Comparison of ENCODE assay signal across 13 mouse cellular contexts in the genomic region with DNA sequence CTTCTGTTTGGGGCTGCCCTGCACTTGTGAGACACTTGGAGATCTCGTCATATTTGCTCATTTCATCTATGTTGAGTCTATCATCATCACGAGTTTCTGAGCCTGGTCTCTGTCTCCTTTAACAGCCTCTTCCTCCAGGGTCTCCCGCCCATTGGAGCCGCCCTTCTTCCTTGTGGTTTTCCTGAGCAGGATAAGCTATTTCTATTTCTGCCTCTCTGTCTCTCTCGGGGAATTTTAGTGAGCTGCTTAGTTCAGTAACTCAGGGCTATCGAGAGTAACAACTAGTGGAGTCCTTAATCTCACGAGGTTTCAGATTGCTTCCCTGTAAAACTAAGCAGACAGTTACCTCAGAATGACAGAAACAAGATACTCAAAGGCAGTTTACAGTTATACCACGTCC. TPM values are rescaled to one million over a fixed set of nuclear protein-coding genes. Genes with fewer than 3 reads are reported as not detected.
DNase-seq lines count a peak whose midpoint lies in the region; ATAC-seq lines count a peak whose summit lies in the region.
"Had no signal": no experiment of that assay in that cellular context is flagged by ENCODE, and none has a peak within 500 bp of the region (broad histone marks: within the 10 kb centered on the region; RNA-seq: fewer than 3 reads in every experiment).

No protein-coding gene starts in this region.

- no peak overlapping the region for H3K4me3 ChIP-seq in hindbrain, embryonic 15.5 days
- H3K4me3 ChIP-seq in hindbrain, embryonic 12.5 days, result no peak overlapping the region
- no peak overlapping the region for H3K4me3 ChIP-seq in embryonic facial prominence, embryonic 10.5 days
- no peak overlapping the region for H3K4me3 ChIP-seq in liver, embryonic 13.5 days (replicated peaks)

- H3K27ac ChIP-seq in hindbrain, embryonic 15.5 days (replicated peaks), result no peak overlapping the region
- no peak overlapping the region for H3K27ac ChIP-seq in hindbrain, embryonic 12.5 days
- H3K27ac ChIP-seq in embryonic facial prominence, embryonic 10.5 days (replicated peaks), result peak overlapping the region; percentile 70
- H3K27ac ChIP-seq in liver, embryonic 13.5 days, result no peak overlapping the region
- H3K27ac ChIP-seq: midbrain, embryonic 12.5 days had no signal

- H3K4me2 ChIP-seq in hindbrain, embryonic 15.5 days, result peak overlapping the region; percentile 42; the same call in 1 of the 2 replicates
- no peak overlapping the region for H3K4me2 ChIP-seq in hindbrain, embryonic 12.5 days (replicated peaks)
- H3K4me2 ChIP-seq in liver, embryonic 13.5 days, result peak overlapping the region; percentile 15; the same call in 1 of the 2 replicates

- ATAC-seq in hindbrain, embryonic 15.5 days (ENCODE audit: low FRiP score, low read depth), result no peak
- no peak for ATAC-seq in hindbrain, embryonic 12.5 days (ENCODE audit: low FRiP score)
- ATAC-seq in liver, embryonic 13.5 days (ENCODE audit: low read depth), result no peak

- 29% methylated on average over 8 of the region's 8 CpGs for WGBS in hindbrain, embryonic 15.5 days
- WGBS in hindbrain, embryonic 12.5 days, result 34% methylated on average over 8 of the region's 8 CpGs
- WGBS in embryonic facial prominence, embryonic 10.5 days, result 17% methylated on average over 8 of the region's 8 CpGs
- WGBS in liver, embryonic 13.5 days (ENCODE audit: insufficient replicate concordance), result 7% methylated on average over 8 of the region's 8 CpGs

- no peaks in the 10 kb centered on the region for H3K9me3 ChIP-seq in hindbrain, embryonic 15.5 days
- H3K9me3 ChIP-seq in hindbrain, embryonic 12.5 days (replicated peaks), result no peaks in the 10 kb centered on the region
- no peaks in the 10 kb centered on the region for H3K9me3 ChIP-seq in embryonic facial prominence, embryonic 10.5 days
- H3K9me3 ChIP-seq in liver, embryonic 13.5 days (replicated peaks), result no peaks in the 10 kb centered on the region
- H3K9me3 ChIP-seq: midbrain, embryonic 12.5 days had no signal

- no peaks in the 10 kb centered on the region for H3K36me3 ChIP-seq in hindbrain, embryonic 15.5 days
- H3K36me3 ChIP-seq in hindbrain, embryonic 12.5 days, result no peaks in the 10 kb centered on the region
- H3K36me3 ChIP-seq in embryonic facial prominence, embryonic 10.5 days (replicated peaks), result no peaks in the 10 kb centered on the region
- H3K36me3 ChIP-seq in liver, embryonic 13.5 days, result no peaks in the 10 kb centered on the region
- H3K36me3 ChIP-seq: midbrain, embryonic 12.5 days had no signal

- no peak overlapping the region for H3K9ac ChIP-seq in hindbrain, embryonic 15.5 days
- no peak overlapping the region for H3K9ac ChIP-seq in hindbrain, embryonic 12.5 days
- H3K9ac ChIP-seq in liver, embryonic 13.5 days, result no peak overlapping the region
- H3K9ac ChIP-seq: midbrain, embryonic 12.5 days had no signal

- peak; percentile 33 for DNase-seq in MEL-GATA-1-ER (ENCODE audit: extremely low read depth, low read depth)
- no peak for DNase-seq in embryonic facial prominence, embryonic 10.5 days (ENCODE audit: low spot score)
- DNase-seq in liver, embryonic 13.5 days, result no peak
- no peak for DNase-seq in right cerebral cortex, adult 2 months (ENCODE audit: low spot score in 2 of 2)
- no peak for DNase-seq in adrenal gland, postnatal 25 days
- DNase-seq: adrenal gland, postnatal 36 days; gastrocnemius, postnatal 14 days; layer of hippocampus, adult 9-11 months; right cerebral cortex, postnatal 25 days; thymus, postnatal 25 days had no signal

- H3K27me3 ChIP-seq in hindbrain, embryonic 15.5 days, result peaks cover 17% of the 10 kb centered on the region
- H3K27me3 ChIP-seq in hindbrain, embryonic 12.5 days, result peaks cover 62% of the 10 kb centered on the region
- peaks cover 73% of the 10 kb centered on the region for H3K27me3 ChIP-seq in embryonic facial prominence, embryonic 10.5 days (replicated peaks; ENCODE audit: low read depth, poor library complexity, severe bottlenecking)
- H3K27me3 ChIP-seq in liver, embryonic 13.5 days, result peaks cover 25% of the 10 kb centered on the region

- H3K4me1 ChIP-seq in hindbrain, embryonic 15.5 days (replicated peaks), result peaks cover 49% of the 10 kb centered on the region
- peaks cover 48% of the 10 kb centered on the region for H3K4me1 ChIP-seq in hindbrain, embryonic 12.5 days
- H3K4me1 ChIP-seq in embryonic facial prominence, embryonic 10.5 days, result peaks cover 56% of the 10 kb centered on the region
- peaks cover 9% of the 10 kb centered on the region for H3K4me1 ChIP-seq in liver, embryonic 13.5 days (replicated peaks)

RNA-seq across cellular contexts. Expression of gene Abca4, which starts 1.1 kb away (rescaled TPM):
- 2.5 and 3.3 TPM in 2 replicates for polyA plus RNA-seq in hindbrain, embryonic 15.5 days (2015; fragmentation: Nextera tagmentation; extraction: Ambion mirVana)
- 2.6 and 2.7 TPM in 2 replicates for polyA plus RNA-seq in hindbrain, embryonic 12.5 days (2016; fragmentation: Nextera tagmentation; extraction: Ambion mirVana)
- polyA plus RNA-seq in embryonic facial prominence, embryonic 10.5 days (2016; fragmentation: Nextera tagmentation; extraction: Ambion mirVana), result 1.9 and 2.0 TPM in 2 replicates
- polyA plus RNA-seq in liver, embryonic 13.5 days (2015; fragmentation: Nextera tagmentation; extraction: Ambion mirVana), result 0.35 and 0.66 TPM in 2 replicates
- total RNA-seq in adrenal gland, postnatal 25 days (2021), result 2.1 and 5.1 TPM in 2 replicates
